Mouse (Mus musculus): ENCODE results near the gene Sec14l3.

DNA sequence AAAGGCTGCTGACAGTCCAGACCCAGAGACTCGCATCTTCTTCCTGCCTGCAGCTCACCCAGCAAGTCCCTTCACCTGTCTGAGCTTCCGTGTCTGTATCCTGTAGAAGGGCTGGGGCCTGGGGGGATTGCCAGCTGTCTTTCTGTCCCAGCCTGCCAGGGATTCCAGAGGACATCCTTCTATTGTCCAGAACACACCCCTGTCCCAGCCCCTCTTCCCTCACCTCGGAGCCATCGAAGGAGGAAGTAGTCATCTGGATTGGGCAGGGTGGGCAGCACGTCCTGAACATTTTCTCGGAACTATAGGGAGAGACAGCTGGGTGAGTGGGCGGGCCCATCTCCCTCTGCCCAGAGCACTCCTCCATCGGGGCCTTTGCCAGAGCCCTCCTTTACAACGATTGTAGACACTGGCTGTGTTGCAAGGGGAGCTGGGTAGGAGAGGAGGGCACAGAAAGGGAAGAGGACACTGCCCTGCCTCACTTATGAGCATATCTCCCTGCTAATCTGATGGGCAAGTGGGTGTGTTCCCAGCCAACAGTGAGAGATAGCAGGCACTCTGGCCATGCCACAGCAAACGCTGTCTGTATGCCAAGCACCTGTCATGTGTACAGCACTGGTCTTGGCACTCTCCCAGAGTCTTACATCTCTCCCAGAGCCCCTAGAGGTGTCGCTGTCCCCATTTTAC is 52.0 kb downstream of the Sec14l3 start:
- TF ChIP-seq CTCF (IDR thresholded peaks at IDR 0.05; ENCODE audit: borderline replicate concordance, extremely low read depth, insufficient read depth, insufficient read length) (no peak), POLR2A (IDR thresholded peaks at IDR 0.05; ENCODE audit: borderline replicate concordance, extremely low read depth, insufficient read depth, insufficient read length, poor library complexity, severe bottlenecking) (no peak)
